Mouse (Mus musculus): Measurements from ENCODE around the gene Vmn1r233. TPM values are rescaled to one million over a fixed set of nuclear protein-coding genes. Genes with fewer than 3 reads are reported as not detected.

Gene Vmn1r233
- polyA plus RNA-seq, 1 experiment from 2014 or later = not detected

GRCm38 (mm10) chr17:20944226-20944625 is 52.0 kb downstream of the Vmn1r233 start:
- Histone ChIP-seq H3K36me3 (no peaks in the 10 kb centered on the region), H3K27ac (replicated peaks) (peak overlapping the region; percentile 99), H3K9me3 (replicated peaks) (no peaks in the 10 kb centered on the region), H3K4me3 (replicated peaks) (peak overlapping the region; percentile 89), H3K27me3 (replicated peaks) (no peaks in the 10 kb centered on the region), H3K9ac (replicated peaks) (peak overlapping the region; percentile 59), H3K4me2 (peak overlapping the region; percentile 64), H3K4me1 (peaks cover 34% of the 10 kb centered on the region)
- 39% methylated on average over 3 of the region's 3 CpGs for WGBS
- peak; percentile 12 for ATAC-seq (ENCODE audit: low FRiP score)

Other genes with a start within 250 kb of the Vmn1r233 start
- not detected in 2 replicates for gene Vmn1r228, start 210.3 kb downstream of the Vmn1r233 start, polyA plus RNA-seq (2015; fragmentation: Nextera tagmentation; extraction: Ambion mirVana)
- gene Vmn1r229, start 184.9 kb downstream of the Vmn1r233 start, polyA plus RNA-seq (2015; fragmentation: Nextera tagmentation; extraction: Ambion mirVana) = 0.01 TPM in 1 of 2 replicates, not detected in the other
- gene Vmn1r230, start 156.0 kb downstream of the Vmn1r233 start, polyA plus RNA-seq (2015; fragmentation: Nextera tagmentation; extraction: Ambion mirVana) = not detected in 2 replicates
- gene Vmn1r231, start 91.4 kb downstream of the Vmn1r233 start, polyA plus RNA-seq (2015; fragmentation: Nextera tagmentation; extraction: Ambion mirVana) = not detected in 2 replicates
- gene Vmn1r232, start 76.8 kb downstream of the Vmn1r233 start, polyA plus RNA-seq (2015; fragmentation: Nextera tagmentation; extraction: Ambion mirVana) = not detected in 2 replicates
- 748 and 813 TPM in 2 replicates for gene Ppp2r1a, start 51.2 kb downstream of the Vmn1r233 start, polyA plus RNA-seq (2015; fragmentation: Nextera tagmentation; extraction: Ambion mirVana)
- gene Zfp160, start 12.4 kb upstream of the Vmn1r233 start, polyA plus RNA-seq (2015; fragmentation: Nextera tagmentation; extraction: Ambion mirVana) = 15.3 and 15.9 TPM in 2 replicates
- not detected in 2 replicates for gene Vmn1r234, start 229.6 kb upstream of the Vmn1r233 start, polyA plus RNA-seq (2015; fragmentation: Nextera tagmentation; extraction: Ambion mirVana)

Measured in neural tube, embryonic 15.5 days (tissue).